Mouse (Mus musculus): ENCODE measurements around the gene Usp37. TPM values are rescaled to one million over a fixed set of nuclear protein-coding genes. Genes with fewer than 3 reads are reported as not detected.
A peak's percentile ranks its signal among the peaks of the same experiment; 100 is the strongest.

Usp37 gene
- 9.7 and 10.4 TPM in 2 replicates for polyA plus RNA-seq (2012; rRNA removed)

DNA sequence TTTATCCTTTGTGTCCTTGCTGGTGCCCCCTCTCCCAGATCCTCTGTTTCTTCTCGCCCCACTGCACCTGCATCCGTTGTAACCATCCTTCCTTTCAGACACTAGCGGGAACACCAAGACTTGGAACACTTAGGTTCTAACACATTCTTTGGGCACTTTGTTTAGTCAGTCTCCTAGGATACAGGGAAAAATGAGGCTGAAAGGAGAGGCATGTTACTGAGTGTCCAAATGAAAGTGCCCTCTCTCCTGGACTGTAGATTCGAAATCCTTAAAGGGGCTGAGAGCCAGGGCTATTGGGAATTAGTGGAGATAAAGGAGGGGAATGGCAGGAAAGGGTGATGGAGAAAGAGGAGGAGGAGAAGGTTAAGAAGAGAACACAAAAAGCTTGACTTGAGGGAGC lies at the start of gene Usp37:
Usp37 (minus strand) TSS at position 101 of the 400 bp plus-strand sequence.
- Histone ChIP-seq H3K4me3 (ENCODE audit: insufficient read depth, low read length) (peak within 1 kb of the TSS; percentile 35), H3K27ac (ENCODE audit: insufficient read depth, low read length) (no peak within 1 kb of the TSS), H3K4me1 (ENCODE audit: control insufficient read depth, insufficient read depth, low read length) (peaks cover 4% of the 10 kb centered on the region)
- TF ChIP-seq POLR2A (IDR thresholded peaks at IDR 0.05; ENCODE audit: extremely low read depth, insufficient read depth, low read length) (no peak), CTCF (IDR thresholded peaks at IDR 0.05; ENCODE audit: extremely low read depth, insufficient read depth, low read length) (no peak)

DNA sequence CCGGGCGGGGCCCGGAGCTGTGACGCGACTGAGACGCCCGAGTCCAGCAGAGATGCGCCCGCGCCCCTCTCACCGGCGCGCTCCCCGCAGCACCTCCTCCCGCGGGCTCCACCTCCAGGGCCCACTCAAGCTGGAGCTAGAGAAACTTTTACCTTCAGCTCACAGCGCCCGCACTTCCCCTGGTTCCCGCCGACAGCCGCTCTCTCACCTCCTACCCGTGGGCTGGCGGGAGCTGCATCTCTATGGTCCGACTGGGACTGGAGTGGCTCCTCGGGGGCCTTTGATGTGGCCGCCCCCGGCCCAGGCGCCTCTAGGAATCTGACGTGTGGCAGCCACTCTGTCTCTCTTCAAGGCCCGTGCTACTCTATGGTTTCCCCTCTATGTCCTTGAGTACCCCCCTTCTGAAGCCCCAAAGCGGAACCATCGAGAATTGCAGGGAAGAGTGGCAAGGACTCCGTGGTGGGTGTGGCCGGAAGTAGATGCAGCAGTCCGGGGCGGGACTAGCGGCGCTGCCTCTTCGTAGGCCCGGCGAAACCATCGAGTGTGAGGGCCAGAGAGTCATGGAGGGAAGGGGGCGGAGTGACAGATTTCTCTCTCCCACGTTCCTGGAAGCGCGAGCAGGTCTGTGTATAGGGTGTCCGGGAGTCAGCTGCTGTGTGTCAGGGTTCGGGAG lies 43.8 kb upstream of the Usp37 start, which contains the start of the genes Zfp142 and Bcs1l:
Zfp142 (minus strand) TSS at position 474 of the 673 bp plus-strand sequence.
Bcs1l (plus strand) TSS at position 517 of the 673 bp plus-strand sequence.
- TF ChIP-seq POLR2A (IDR thresholded peaks at IDR 0.05; ENCODE audit: extremely low read depth, insufficient read depth, low read length) (peak; percentile 64; the same call in 1 of the 2 replicates), CTCF (IDR thresholded peaks at IDR 0.05; ENCODE audit: extremely low read depth, insufficient read depth, low read length) (no peak)
- H3K4me3 ChIP-seq (ENCODE audit: insufficient read depth, low read length): peak within 1 kb of the TSS; percentile 57
- H3K4me1 ChIP-seq (ENCODE audit: control insufficient read depth, insufficient read depth, low read length): peaks cover 8% of the 10 kb centered on the region; the same call in 1 of the 2 replicates
- H3K27ac ChIP-seq (ENCODE audit: insufficient read depth, low read length): peak within 1 kb of the TSS; percentile 66

DNA sequence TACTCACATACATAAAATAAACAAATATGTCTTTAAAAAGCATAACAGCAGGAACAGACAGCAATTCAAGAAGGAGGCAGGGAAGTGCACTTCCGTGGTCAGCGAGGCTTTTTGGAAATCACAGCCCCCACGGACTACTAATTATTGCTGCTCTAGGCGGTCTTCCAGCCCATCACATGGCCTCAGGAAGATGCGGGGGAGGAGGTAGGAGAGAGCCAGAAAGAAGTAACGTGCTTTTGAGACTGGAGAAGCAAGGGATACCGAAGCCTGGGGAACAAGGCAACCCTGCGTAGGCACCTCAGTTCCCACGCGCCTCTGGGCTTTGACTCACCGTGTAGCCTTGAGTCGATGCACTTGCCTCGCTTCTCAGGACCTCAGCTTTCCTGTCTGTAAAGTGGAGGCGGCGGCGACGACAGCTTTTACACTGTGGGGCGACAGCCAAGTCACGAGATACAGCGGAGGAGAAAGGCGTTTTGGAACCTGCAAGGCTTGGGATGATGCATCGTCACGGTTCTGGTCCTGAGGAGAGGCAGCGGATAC lies 43.2 kb upstream of the Usp37 start:
- TF ChIP-seq POLR2A (IDR thresholded peaks at IDR 0.05; ENCODE audit: extremely low read depth, insufficient read depth, low read length): peak; percentile 41; the same call in 1 of the 2 replicates
- no peak for TF ChIP-seq CTCF (IDR thresholded peaks at IDR 0.05; ENCODE audit: extremely low read depth, insufficient read depth, low read length)
- peak overlapping the region; percentile 0; the same call in 1 of the 2 replicates for H3K27ac ChIP-seq (ENCODE audit: insufficient read depth, low read length)
- peaks cover 8% of the 10 kb centered on the region; the same call in 1 of the 2 replicates for H3K4me1 ChIP-seq (ENCODE audit: control insufficient read depth, insufficient read depth, low read length)
- peak overlapping the region; percentile 57 for H3K4me3 ChIP-seq (ENCODE audit: insufficient read depth, low read length)

DNA sequence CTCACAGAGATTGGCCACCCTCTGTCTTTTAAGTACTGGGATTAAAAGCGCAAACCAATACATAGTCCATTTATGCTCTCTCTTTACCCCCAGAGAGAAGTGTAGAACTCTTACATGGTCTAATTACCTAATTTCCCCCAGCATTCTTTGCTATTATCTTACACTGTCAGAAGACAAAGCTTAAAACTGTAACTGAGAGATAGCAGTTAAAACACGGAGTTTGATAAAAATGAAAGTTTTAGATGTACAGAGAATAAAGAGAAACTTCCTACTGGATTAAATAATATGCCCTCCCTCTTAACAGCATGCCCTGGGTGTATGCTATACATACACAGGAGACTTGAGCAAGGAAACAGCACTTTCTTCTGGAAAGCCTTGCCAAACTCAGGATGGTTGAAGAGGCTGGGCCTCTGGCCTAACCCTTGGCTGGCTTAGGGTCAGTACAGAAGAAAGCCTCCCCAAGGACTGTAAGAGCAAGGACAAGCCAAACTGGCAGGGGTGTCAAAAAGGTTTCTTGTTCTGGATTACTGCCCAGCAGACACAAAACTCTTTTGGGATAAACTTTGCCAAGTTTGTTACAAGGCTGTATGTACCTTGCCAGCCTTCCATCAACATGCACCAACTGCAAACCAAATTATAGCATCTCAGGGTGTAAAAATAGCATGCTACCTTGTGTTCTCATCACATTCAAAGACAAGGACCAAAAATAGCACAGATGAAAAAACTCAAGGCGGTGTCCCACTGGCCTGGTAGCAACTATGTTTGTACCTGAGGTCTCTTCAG lies 40.7 kb upstream of the Usp37 start:
- H3K4me3 ChIP-seq (ENCODE audit: insufficient read depth, low read length): no peak overlapping the region
- TF ChIP-seq CTCF (IDR thresholded peaks at IDR 0.05; ENCODE audit: extremely low read depth, insufficient read depth, low read length): no peak
- no peak for TF ChIP-seq POLR2A (IDR thresholded peaks at IDR 0.05; ENCODE audit: extremely low read depth, insufficient read depth, low read length)
- no peak overlapping the region for H3K27ac ChIP-seq (ENCODE audit: insufficient read depth, low read length)
- peaks cover 8% of the 10 kb centered on the region; the same call in 1 of the 2 replicates for H3K4me1 ChIP-seq (ENCODE audit: control insufficient read depth, insufficient read depth, low read length)

DNA sequence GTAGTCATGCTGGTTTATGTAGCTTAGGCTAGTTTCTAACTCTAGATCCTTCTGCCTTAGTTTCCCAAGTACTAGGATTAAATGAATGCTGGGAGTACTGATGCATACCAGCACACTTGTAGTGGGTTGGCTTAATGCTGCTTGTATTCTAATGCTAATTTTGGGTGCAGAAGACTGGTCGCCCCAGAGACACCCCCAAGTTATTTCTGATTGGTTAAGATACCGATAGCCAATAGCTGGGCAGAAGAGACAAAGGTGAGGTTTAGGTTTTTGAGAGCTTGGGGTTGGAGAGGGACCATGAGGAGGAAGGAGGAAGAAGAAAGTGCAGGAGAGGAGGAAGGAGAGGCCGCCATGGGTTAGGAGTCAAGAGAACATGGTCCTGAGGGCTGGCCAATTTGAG lies 38.5 kb upstream of the Usp37 start:
- TF ChIP-seq CTCF (IDR thresholded peaks at IDR 0.05; ENCODE audit: extremely low read depth, insufficient read depth, low read length): no peak
- TF ChIP-seq POLR2A (IDR thresholded peaks at IDR 0.05; ENCODE audit: extremely low read depth, insufficient read depth, low read length): no peak
- Histone ChIP-seq H3K4me1 (ENCODE audit: control insufficient read depth, insufficient read depth, low read length) (peaks cover 5% of the 10 kb centered on the region; the same call in 1 of the 2 replicates), H3K4me3 (ENCODE audit: insufficient read depth, low read length) (no peak overlapping the region), H3K27ac (ENCODE audit: insufficient read depth, low read length) (no peak overlapping the region)

DNA sequence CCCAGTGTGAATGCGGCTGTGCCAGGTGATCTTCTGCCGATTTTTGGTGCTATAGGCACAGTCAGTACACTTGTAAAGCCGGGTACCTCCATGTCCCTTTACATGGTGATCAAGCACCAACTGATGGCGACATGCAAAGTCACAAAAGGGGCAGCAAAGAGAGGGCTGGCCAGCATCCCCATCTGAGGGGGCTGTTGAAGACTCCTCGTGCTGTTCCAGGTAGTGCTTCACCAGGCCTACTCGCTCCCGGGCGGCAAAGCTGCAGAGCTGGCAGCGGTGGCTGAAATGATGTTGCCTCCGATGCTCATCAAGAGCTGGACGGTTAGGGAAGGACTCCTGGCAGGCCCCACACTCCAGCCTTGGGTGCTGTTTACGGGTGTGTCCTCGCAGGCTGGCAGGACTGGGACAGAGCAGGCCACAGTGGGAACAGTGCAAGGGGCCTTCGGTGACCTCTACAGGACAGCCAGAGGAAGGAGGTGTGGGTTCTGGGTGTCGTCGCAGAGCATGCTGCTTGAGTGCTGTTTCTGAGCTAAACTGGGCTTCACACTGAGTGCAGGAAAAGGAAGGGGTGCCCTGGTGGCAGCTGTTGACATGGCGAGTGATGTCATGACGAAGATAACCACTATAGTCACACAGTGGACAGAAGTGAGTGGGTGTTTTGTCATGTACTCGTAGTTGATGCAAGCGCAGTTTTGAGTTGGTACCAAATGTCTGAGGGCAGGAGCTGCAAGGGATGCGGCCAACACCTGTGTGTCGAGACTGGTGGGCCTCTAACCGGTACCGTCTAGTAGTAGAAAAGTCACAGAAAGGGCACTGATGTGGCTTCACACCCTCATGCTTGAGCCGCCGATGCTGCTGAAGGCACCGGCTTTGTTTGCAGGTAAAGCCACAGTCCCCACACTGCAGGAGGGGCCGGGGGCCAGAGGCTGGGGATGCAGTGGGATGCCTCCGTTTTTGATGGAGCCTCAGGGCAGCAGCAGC lies 25.9 kb upstream of the Usp37 start:
- H3K4me3 ChIP-seq (ENCODE audit: insufficient read depth, low read length): no peak overlapping the region
- TF ChIP-seq POLR2A (IDR thresholded peaks at IDR 0.05; ENCODE audit: extremely low read depth, insufficient read depth, low read length) (no peak), CTCF (IDR thresholded peaks at IDR 0.05; ENCODE audit: extremely low read depth, insufficient read depth, low read length) (no peak)
- H3K27ac ChIP-seq (ENCODE audit: insufficient read depth, low read length): no peak overlapping the region
- H3K4me1 ChIP-seq (ENCODE audit: control insufficient read depth, insufficient read depth, low read length): no peaks in the 10 kb centered on the region

DNA sequence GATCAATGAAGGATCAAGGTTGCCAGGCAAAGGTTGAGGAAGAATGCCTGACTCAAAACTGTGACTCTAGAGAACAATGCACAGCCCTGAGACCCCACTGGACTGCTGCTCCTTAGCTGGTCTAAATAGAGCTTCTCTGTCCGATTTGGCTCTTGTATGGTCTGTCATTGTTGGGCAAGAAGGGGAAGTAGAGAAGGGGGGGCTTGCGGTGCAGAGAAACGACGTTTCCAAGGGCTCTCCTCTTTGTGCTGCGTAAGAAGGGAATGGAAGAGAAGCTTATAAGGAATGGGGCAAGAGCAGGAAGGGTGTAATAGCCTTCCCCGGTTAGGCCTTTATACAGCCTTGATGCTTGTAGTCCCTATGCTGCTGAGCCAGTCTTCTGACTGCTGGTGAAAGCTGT lies 21.8 kb upstream of the Usp37 start:
- Histone ChIP-seq H3K4me1 (ENCODE audit: control insufficient read depth, insufficient read depth, low read length) (no peaks in the 10 kb centered on the region), H3K4me3 (ENCODE audit: insufficient read depth, low read length) (no peak overlapping the region), H3K27ac (ENCODE audit: insufficient read depth, low read length) (no peak overlapping the region)
- TF ChIP-seq CTCF (IDR thresholded peaks at IDR 0.05; ENCODE audit: extremely low read depth, insufficient read depth, low read length): no peak
- TF ChIP-seq POLR2A (IDR thresholded peaks at IDR 0.05; ENCODE audit: extremely low read depth, insufficient read depth, low read length): no peak

DNA sequence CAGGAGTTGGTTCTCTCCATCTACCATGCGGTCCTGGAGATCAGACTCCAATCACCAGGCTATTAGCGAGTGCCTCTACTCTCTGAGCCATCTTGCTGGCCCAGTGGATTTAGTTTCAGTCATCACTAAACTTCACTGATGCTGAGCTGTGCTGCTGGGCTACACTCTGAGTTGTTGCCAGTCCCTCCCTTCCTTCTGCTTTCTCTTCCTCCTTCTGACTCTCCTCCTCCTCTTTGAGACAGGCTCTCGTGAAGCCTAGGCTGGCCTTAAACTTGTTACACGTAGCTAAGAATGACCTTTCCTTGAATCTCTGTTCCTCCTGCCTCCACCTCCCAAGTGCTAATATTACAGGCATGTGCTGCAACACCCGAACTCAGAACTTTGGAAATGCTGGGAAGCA lies 15.0 kb upstream of the Usp37 start:
- Histone ChIP-seq H3K4me1 (ENCODE audit: control insufficient read depth, insufficient read depth, low read length) (no peaks in the 10 kb centered on the region), H3K4me3 (ENCODE audit: insufficient read depth, low read length) (no peak overlapping the region), H3K27ac (ENCODE audit: insufficient read depth, low read length) (no peak overlapping the region)
- TF ChIP-seq CTCF (IDR thresholded peaks at IDR 0.05; ENCODE audit: extremely low read depth, insufficient read depth, low read length) (no peak), POLR2A (IDR thresholded peaks at IDR 0.05; ENCODE audit: extremely low read depth, insufficient read depth, low read length) (no peak)

All from cortical plate, adult 2 months (tissue).